Mouse (Mus musculus): ENCODE data around the gene Pus7l. TPM values are rescaled to one million over a fixed set of nuclear protein-coding genes. Genes with fewer than 3 reads are reported as not detected.
A peak's percentile ranks its signal among the peaks of the same experiment; 100 is the strongest.

Pus7l gene
- polyA plus RNA-seq, 1 experiment from 2014 or later: 3.2 TPM

GRCm38 (mm10) chr15:94568496-94569182 lies 25.3 kb upstream of the Pus7l start:
- H3K36me3 ChIP-seq (ENCODE audit: insufficient read depth, low read length): 0 out of 2 replicates have a peak, but pooled peaks cover 5% of the 10 kb centered on the region
- H3K4me3 ChIP-seq (ENCODE audit: low read depth, low read length): no peak overlapping the region
- H3K4me1 ChIP-seq (ENCODE audit: insufficient read depth, low read depth, low read length): no peaks in the 10 kb centered on the region
- no peak for TF ChIP-seq EP300 (IDR thresholded peaks at IDR 0.05)
- H3K9me3 ChIP-seq (ENCODE audit: low read length): no peaks in the 10 kb centered on the region
- H3K27me3 ChIP-seq (replicated peaks; ENCODE audit: insufficient read depth, low read length): no peaks in the 10 kb centered on the region
- ATAC-seq (no peak), DNase-seq (ENCODE audit: low spot score) (no peak)
- H3K27ac ChIP-seq (ENCODE audit: low read length): no peak overlapping the region
- H3K4me2 ChIP-seq (replicated peaks; ENCODE audit: low read depth, low read length): no peak overlapping the region
- 53% methylated on average over 10 of the region's 10 CpGs for WGBS
- no peak overlapping the region for H3K9ac ChIP-seq (replicated peaks; ENCODE audit: low read depth)

GRCm38 (mm10) chr15:94565854-94566253 lies 22.5 kb upstream of the Pus7l start:
- H3K27me3 ChIP-seq (replicated peaks; ENCODE audit: insufficient read depth, low read length): no peaks in the 10 kb centered on the region
- DNase-seq (ENCODE audit: low spot score) (no peak), ATAC-seq (no peak)
- H3K9me3 ChIP-seq (ENCODE audit: low read length): no peaks in the 10 kb centered on the region
- H3K4me1 ChIP-seq (ENCODE audit: insufficient read depth, low read depth, low read length): no peaks in the 10 kb centered on the region
- 78% methylated on average over 8 of the region's 9 CpGs for WGBS
- no peak overlapping the region for H3K9ac ChIP-seq (replicated peaks; ENCODE audit: low read depth)
- TF ChIP-seq CTCF (IDR thresholded peaks at IDR 0.05) (no peak), EP300 (IDR thresholded peaks at IDR 0.05) (no peak)
- H3K4me3 ChIP-seq (ENCODE audit: low read depth, low read length): no peak overlapping the region
- H3K27ac ChIP-seq (ENCODE audit: low read length): no peak overlapping the region
- peaks cover 10% of the 10 kb centered on the region; the same call in 1 of the 2 replicates for H3K36me3 ChIP-seq (ENCODE audit: insufficient read depth, low read length)
- no peak overlapping the region for H3K4me2 ChIP-seq (replicated peaks; ENCODE audit: low read depth, low read length)

DNA sequence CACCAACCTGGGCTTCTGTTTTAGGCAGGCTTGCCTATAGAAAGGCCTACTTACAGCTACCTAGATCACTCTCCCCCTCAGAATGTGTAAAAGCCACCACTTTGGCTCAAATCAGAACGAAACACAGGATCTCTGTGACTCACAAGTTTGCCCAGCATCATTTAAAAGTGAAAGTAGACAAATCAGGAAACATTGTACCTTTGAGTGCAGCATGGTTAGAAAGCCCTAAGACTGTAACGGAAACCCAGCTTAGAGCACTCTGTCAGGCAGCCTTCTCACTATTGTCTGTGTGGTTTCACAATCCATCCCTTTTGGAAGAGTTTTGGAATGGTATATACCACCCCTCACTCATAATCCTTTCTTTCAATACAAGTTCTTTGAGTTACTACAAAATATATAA lies 21.6 kb upstream of the Pus7l start:
- no peak overlapping the region for H3K9ac ChIP-seq (replicated peaks; ENCODE audit: low read depth)
- H3K36me3 ChIP-seq (ENCODE audit: insufficient read depth, low read length): peaks cover 10% of the 10 kb centered on the region; the same call in 1 of the 2 replicates
- H3K27ac ChIP-seq (ENCODE audit: low read length): no peak overlapping the region
- H3K4me2 ChIP-seq (replicated peaks; ENCODE audit: low read depth, low read length): no peak overlapping the region
- no peak for ATAC-seq
- TF ChIP-seq CTCF (IDR thresholded peaks at IDR 0.05) (no peak), EP300 (IDR thresholded peaks at IDR 0.05) (no peak)
- no peaks in the 10 kb centered on the region for H3K4me1 ChIP-seq (ENCODE audit: insufficient read depth, low read depth, low read length)
- no peak for DNase-seq (ENCODE audit: low spot score)
- no peaks in the 10 kb centered on the region for H3K9me3 ChIP-seq (ENCODE audit: low read length)
- no peaks in the 10 kb centered on the region for H3K27me3 ChIP-seq (replicated peaks; ENCODE audit: insufficient read depth, low read length)
- no peak overlapping the region for H3K4me3 ChIP-seq (ENCODE audit: low read depth, low read length)
- WGBS: 73% methylated on average over 2 of the region's 2 CpGs

DNA sequence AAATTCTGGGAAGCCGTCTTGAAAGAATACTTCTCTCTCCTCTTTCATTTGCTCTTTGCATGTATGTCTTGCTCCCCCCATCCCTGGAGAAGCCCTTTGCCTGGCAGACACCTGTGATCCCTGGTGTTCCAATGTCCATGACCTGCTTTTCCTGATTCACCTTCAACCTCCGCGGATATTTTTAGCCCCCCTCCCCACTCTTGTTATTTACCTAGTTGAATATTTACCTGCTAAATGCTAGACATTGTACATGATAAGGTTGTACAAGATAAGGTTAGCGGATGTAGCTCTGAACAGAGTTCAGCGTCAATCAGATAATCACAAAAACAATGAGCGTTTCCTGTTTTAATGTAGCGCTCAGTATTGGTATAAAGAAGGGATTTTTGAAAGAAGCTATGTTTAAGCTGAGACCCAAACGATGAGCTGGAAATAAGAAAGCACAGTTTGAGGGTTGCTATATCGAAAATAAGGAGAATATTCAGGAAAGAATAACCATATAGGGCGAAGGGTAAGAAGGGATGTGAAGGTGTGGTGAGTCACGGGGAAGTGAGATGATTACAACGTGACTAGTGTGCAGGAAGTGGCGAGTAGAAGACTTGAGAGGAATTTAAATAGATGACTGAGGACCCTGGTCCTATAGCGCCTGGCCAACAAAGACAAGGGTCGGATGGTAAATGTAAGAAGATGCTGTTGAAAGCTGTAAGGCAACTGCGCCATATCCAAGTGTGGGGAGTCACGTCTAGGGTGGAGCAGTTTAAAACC lies 15.7 kb upstream of the Pus7l start:
- ATAC-seq: no peak
- H3K36me3 ChIP-seq (ENCODE audit: insufficient read depth, low read length): peaks cover 6% of the 10 kb centered on the region; the same call in 1 of the 2 replicates
- H3K4me2 ChIP-seq (replicated peaks; ENCODE audit: low read depth, low read length): no peak overlapping the region
- H3K4me3 ChIP-seq (ENCODE audit: low read depth, low read length): no peak overlapping the region
- H3K27ac ChIP-seq (ENCODE audit: low read length): no peak overlapping the region
- no peaks in the 10 kb centered on the region for H3K27me3 ChIP-seq (replicated peaks; ENCODE audit: insufficient read depth, low read length)
- TF ChIP-seq EP300 (IDR thresholded peaks at IDR 0.05) (no peak), CTCF (IDR thresholded peaks at IDR 0.05) (no peak)
- no peaks in the 10 kb centered on the region for H3K9me3 ChIP-seq (ENCODE audit: low read length)
- no peak for DNase-seq (ENCODE audit: low spot score)
- 59% methylated on average over 17 of the region's 17 CpGs for WGBS
- H3K4me1 ChIP-seq (ENCODE audit: insufficient read depth, low read depth, low read length): no peaks in the 10 kb centered on the region
- no peak overlapping the region for H3K9ac ChIP-seq (replicated peaks; ENCODE audit: low read depth)

- H3K4me1 ChIP-seq (ENCODE audit: insufficient read depth, low read depth, low read length): no peaks in the 10 kb centered on the region
- WGBS: 16% methylated on average over 7 of the region's 7 CpGs
- DNase-seq (ENCODE audit: low spot score) (peak; percentile 82), ATAC-seq (peak; percentile 78)
- TF ChIP-seq CTCF (IDR thresholded peaks at IDR 0.05) (peak; percentile 97), EP300 (IDR thresholded peaks at IDR 0.05) (no peak)
- no peak overlapping the region for H3K4me2 ChIP-seq (replicated peaks; ENCODE audit: low read depth, low read length)
- H3K9ac ChIP-seq (replicated peaks; ENCODE audit: low read depth): no peak overlapping the region
- no peaks in the 10 kb centered on the region for H3K36me3 ChIP-seq (ENCODE audit: insufficient read depth, low read length)
- no peak overlapping the region for H3K27ac ChIP-seq (ENCODE audit: low read length)
- H3K9me3 ChIP-seq (ENCODE audit: low read length): no peaks in the 10 kb centered on the region
- H3K4me3 ChIP-seq (ENCODE audit: low read depth, low read length): no peak overlapping the region
- H3K27me3 ChIP-seq (replicated peaks; ENCODE audit: insufficient read depth, low read length): no peaks in the 10 kb centered on the region
These were observed 14.1 kb upstream of the Pus7l start for GRCm38 (mm10) chr15:94557442-94557841.

DNA sequence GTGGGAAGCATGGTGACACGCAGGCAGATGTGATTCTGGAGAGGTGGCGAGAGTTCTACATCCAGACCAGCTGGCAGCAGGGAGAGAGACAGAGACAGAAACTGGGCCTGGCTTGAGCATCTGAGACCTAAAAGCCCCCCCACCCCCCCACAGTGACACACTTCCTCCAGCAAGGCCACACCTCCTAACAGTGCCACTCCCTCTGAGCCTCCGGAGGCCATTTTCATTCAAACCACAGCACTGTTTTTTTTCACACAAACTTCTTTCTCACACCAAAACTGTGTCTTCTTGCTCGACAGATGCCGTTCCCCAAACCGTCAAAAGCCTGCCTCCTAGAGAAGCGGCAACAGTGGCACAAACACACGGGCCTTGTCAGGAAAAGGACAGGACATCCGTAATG lies 10.2 kb upstream of the Pus7l start:
- Histone ChIP-seq H3K27ac (ENCODE audit: low read length) (no peak overlapping the region), H3K27me3 (replicated peaks; ENCODE audit: insufficient read depth, low read length) (no peaks in the 10 kb centered on the region), H3K4me1 (ENCODE audit: insufficient read depth, low read depth, low read length) (no peaks in the 10 kb centered on the region), H3K9ac (replicated peaks; ENCODE audit: low read depth) (no peak overlapping the region), H3K4me2 (replicated peaks; ENCODE audit: low read depth, low read length) (no peak overlapping the region), H3K4me3 (ENCODE audit: low read depth, low read length) (no peak overlapping the region), H3K36me3 (ENCODE audit: insufficient read depth, low read length) (no peaks in the 10 kb centered on the region), H3K9me3 (ENCODE audit: low read length) (no peaks in the 10 kb centered on the region)
- no peak for ATAC-seq
- WGBS: 89% methylated on average over 9 of the region's 9 CpGs
- no peak for TF ChIP-seq CTCF (IDR thresholded peaks at IDR 0.05)
- TF ChIP-seq EP300 (IDR thresholded peaks at IDR 0.05): no peak
- DNase-seq (ENCODE audit: low spot score): no peak
